Mouse (Mus musculus): ENCODE measurements around the gene Gm4559.
"Not testable (repeated sequence)": the region's sequence is repeated elsewhere in the genome, so short reads cannot be mapped to it uniquely, and the experiment has no call there.

Gm4559 gene

DNA sequence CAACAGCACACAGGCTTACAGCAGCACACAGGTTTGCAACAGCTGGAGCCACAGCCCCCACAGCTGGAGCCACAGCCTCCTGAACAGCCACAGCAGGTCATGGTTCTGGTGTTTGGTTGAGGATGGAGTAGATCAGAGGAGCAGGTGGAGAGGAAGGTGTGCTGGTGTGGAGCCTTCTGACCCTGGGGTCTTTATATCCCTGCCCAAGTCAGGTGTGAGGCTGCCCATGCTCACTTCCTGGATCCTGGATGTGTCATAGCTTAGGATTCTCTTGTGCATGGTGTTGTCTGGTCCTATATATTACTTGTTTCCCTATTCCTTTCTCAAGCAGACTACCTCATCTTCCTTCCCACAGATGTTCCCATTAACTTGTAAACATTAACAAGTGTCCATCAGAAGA, at the start of gene Gm4559:
Gm4559 (minus strand) TSS at position 101 of the 400 bp plus-strand sequence.
- DNase-seq (ENCODE audit: low spot score): not testable (repeated sequence)

GRCm38 (mm10) chr7:142323396-142324117, 49.4 kb upstream of the Gm4559 start:
- DNase-seq (ENCODE audit: low spot score): no peak

- no peak for DNase-seq (ENCODE audit: low spot score)
Observed at GRCm38 (mm10) chr7:142322641-142323040, 48.5 kb upstream of the Gm4559 start.

GRCm38 (mm10) chr7:142321637-142322306, 47.6 kb upstream of the Gm4559 start:
- not testable (repeated sequence) for DNase-seq (ENCODE audit: low spot score)

DNA sequence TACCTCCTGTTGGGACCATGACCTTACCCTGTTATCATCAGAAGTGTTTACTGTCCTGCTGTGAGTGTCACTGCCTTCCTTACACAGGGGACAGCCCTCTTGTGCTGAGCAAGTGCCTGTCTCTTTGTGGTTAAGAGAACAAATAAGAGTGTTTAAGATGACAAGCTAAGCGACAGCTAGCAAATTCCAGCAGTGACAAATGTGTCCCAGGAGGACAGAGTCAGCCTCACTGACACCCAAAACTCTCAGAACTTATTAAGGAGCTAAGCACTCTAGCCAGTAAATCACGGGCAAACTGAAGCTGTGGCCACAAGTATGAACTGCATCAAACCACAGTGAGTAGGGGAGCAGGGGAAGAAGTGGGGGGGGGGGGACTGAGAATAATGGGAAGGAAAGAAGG, 46.7 kb upstream of the Gm4559 start:
- no peak for DNase-seq (ENCODE audit: low spot score)

DNA sequence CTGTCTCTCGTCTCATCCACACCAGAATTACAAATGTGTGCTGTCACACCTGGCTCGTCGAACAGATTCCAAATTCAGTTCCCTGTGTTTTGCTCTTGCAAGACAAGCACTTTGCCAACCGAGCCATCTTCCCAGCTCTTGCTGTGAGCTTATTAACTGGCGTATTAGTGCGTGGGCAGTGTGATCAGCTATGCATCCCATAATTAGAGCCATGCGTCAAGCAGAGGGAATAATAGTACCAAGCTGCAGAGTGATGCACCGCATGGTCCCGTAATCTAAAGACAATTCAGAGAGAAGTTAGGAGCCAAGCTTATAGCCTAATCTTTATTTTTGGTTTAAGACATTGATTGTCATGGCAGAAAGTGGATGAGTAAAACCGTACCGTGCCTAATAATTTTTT, 45.0 kb upstream of the Gm4559 start:
- no peak for DNase-seq (ENCODE audit: low spot score)

GRCm38 (mm10) chr7:142317216-142317615, 43.1 kb upstream of the Gm4559 start:
- DNase-seq (ENCODE audit: low spot score): no peak

GRCm38 (mm10) chr7:142316558-142316957, 42.4 kb upstream of the Gm4559 start:
- no peak for DNase-seq (ENCODE audit: low spot score)

DNA sequence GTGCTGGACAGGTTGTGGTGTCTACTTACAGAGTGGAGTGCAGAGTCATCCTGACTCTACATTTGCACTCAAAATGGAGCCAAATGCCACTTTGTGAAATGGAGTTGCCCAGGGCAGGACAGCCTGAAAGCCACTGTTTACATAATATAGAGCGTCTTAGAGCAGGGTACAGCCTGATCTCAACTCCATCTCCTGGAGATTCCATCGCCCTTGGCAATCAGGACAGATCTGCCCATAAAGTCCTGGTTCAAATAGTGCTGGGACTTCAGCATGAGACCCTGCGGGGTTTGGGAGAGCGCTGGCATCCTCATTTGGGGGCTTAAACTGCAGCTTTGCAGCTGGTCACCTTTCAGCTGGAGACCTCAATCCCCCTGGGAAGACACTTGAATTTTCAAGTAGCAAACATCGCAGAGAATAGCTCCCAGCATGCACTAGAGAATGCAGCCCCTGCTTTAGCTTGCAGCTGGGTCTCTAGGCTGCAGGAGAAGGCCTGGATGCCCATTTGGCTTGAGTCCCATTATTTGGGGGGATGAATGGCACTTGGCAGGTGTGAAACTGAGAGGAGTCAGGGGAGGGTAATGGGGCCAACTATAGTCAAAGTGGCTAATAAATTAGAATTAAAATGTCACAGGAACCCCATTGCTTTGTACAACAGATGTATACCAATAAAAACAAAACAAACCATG, 40.6 kb upstream of the Gm4559 start:
- DNase-seq (ENCODE audit: low spot score): no peak

- DNase-seq (ENCODE audit: low spot score): not testable (repeated sequence)
Observed at GRCm38 (mm10) chr7:142303929-142304328, 29.8 kb upstream of the Gm4559 start.

- no peak for DNase-seq (ENCODE audit: low spot score)
Observed at GRCm38 (mm10) chr7:142303249-142303648, 29.1 kb upstream of the Gm4559 start, which contains the start of gene Krtap5-4. Gene Krtap5-4, plus strand, starts transcription at chr7:142303549.

DNA sequence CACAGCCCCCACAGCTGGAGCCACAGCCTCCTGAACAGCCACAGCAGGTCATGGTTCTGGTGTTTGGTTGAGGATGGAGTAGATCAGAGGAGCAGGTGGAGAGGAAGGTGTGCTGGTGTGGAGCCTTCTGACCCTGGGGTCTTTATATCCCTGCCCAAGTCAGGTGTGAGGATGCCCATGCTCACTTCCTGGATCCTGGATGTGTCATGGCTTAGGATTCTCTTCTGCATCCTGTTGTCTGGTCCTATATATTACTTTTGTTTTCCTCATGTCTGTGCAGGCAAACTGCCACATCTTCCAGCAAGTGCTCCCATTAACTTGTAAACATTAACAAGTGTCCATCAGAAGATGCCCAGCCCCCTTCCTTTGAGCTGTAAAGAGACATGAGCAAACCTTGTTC, 22.9 kb upstream of the Gm4559 start, which contains the start of gene Krtap5-1:
Krtap5-1 (minus strand) TSS at position 101 of the 400 bp plus-strand sequence.
- DNase-seq (ENCODE audit: low spot score): not testable (repeated sequence)

DNA sequence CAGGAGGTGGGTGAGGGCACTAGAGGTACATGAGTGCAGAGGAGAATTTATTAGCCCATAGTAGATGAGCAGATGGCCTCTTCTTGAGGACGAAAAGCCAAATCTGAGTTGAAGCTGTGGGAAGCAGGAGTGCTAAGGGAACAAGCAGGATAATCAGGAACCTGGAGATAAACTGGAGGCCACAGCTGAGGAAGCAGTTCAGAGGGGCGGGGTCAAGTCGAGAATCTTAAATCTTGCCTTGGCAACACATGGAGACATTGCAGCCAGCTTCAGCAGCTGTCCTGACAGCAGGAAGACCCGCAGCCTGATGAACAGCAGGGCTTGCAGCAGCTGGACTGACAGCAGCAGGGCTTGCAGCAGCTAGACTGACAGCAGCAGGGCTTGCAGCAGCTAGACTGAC, 21.9 kb upstream of the Gm4559 start:
- DNase-seq (ENCODE audit: low spot score): not testable (repeated sequence)

DNA sequence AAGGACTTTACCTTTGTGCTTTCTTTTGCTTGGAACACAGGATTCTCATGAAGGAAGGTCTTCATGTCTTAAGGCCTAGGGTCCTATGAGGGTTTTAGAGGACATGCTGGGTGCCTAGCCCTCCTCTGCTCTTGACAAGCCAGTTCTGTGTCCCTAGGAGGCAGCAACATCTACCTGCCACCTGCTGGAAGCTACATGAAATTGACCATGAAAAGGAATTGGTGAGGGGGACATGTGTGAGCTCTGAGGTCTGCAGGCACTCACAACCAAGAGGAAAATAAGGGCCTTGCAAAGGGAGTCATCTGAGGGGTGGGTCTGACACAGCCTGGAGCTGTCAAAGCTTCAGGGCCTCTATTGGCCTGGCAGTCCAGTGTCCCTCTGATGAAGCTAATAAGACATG, 21.3 kb upstream of the Gm4559 start:
- DNase-seq (ENCODE audit: low spot score): no peak

DNA sequence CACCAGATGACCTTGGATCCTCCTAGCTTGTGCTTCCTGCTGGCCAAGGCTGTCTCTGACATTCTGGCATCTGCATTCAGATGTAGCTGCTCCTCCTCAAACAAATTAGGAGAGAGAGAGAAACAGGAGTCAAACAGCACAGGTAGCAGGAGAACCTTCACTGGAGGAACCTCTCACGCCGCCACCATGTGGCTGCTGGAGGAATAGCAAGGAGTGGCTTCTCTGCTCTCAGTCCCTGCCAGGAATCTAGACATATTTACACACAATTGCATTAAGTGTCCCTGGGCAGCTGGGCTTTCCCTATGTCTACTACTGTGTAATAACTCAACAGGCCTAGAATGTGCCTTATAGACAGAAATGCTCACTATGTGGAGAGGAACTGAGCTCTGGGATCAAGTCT, 19.7 kb upstream of the Gm4559 start:
- not testable (repeated sequence) for DNase-seq (ENCODE audit: low spot score)

DNA sequence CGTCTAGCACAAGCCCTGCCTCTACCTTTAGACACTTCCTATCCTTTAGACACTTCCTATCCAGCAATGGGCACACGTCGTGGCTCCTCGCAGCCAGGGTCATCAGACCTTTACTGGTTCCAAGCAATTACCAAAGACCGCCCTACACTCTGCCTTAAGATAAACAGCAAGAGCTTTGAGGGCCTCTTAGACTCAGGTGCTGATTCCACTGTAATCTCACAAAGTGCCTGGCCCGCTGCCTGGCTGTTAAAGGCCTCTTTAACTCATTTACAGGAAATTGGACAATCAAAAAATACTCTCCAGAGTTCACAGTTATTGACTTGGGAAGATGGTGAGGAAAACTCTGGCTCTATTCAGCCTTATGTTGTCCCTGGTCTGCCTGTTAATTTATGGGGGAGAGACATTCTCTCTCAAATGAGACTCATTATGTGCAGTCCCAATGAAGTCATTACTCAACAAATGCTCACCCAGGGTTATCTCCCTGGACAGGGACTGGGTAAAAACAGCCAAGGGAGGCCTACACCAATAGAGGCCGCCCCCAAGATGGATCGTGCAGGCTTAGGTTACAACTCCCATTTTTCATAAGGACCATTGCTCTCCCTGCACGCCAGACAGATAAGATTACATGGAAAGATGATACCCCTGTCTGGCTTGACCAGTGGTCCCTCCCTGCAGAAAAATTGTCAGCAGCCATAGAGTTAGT, 11.9 kb upstream of the Gm4559 start:
- not testable (repeated sequence) for DNase-seq (ENCODE audit: low spot score)

DNA sequence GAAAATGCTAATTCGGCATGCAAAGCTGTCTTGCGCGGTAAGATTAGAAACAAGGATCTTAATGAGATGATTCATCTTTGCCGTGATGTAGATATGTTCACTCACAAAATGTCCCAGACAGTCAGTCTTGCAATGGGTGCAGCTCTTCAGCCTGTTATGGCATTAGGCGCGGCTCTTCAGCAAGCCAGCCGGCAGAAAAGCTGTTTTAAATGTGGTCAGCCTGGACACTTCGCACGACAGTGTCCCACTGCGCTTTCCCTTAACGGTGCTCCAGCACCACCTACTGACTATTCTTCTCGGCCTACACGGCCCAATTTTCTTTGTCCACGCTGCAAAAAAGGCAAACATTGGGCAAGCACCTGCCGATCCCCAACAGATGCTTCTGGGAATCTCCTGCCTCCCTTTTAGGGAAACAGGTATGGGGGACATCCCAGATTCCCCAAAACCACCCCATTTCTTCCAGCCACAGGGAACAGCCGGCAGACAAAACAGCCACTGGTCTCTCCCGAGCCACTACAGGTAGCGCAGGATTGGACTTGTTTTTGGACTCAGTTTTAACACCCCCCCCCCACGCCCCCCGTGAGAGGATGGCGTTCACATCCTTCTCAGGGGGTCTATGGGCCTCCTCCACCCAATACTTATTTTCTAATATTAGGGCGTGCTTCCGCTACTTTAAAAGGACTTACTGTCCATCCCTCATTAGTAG, 11.1 kb upstream of the Gm4559 start:
- no peak for DNase-seq (ENCODE audit: low spot score)

GRCm38 (mm10) chr7:142284615-142285080, 10.5 kb upstream of the Gm4559 start:
- DNase-seq (ENCODE audit: low spot score): peak; percentile 87

DNA sequence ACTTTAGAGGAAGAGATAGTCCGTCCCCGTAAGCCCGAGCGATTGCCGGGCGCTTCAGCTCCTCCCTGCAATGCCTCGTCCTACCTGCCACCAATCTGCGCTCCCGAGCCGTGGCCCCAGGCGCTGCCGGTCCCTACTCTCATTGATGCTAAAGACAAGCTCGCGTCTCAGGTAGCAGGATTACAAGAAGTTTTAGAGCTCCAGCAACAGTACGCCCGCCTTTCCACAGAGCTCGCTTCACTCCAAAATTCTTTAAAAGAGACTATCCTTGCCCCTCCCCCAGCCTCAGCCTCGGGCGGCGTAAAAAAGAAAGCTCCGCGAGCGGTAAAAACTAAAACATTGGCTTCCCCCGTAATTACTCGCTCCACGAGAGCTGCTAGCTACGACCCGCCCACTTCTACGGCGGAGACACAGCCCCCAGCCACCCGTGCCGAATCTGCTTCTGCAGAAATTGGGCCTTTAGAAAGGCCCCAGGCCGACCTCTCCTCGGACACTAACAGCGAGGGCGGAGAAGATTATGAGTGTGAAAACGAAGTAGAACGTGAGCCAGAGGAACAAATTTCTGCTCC, 9.9 kb upstream of the Gm4559 start:
- DNase-seq (ENCODE audit: low spot score): no peak

DNA sequence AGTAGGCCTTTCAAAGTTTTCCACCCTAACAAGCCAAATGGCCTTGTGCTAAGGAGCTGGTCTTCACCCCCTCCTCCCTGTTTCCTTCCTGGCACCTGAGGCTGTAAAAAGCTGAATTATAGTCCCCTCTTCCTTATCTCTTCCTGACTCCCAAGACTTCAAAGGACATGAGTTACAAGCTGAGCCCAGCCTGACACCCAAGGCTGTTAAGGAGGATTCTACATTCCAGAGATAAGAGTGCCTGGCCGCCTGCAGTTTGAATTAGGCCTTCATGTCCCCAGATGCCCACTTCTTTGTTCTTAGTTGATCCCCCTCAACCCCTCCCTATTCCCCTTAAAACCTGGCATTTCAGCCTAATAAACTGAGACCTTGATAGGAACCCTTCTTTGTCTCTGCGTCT, 8.7 kb upstream of the Gm4559 start:
- not testable (repeated sequence) for DNase-seq (ENCODE audit: low spot score)

GRCm38 (mm10) chr7:142279291-142279690, 5.1 kb upstream of the Gm4559 start:
- DNase-seq (ENCODE audit: low spot score): not testable (repeated sequence)

All from layer of hippocampus, adult 9-10 months (tissue).